Mouse (Mus musculus) heart, adult 2 months (tissue): ENCODE results near the gene Gigyf1. TPM values are rescaled to one million over a fixed set of nuclear protein-coding genes. Genes with fewer than 3 reads are reported as not detected.

ENCODE experiments used
- DNase-seq, 2 experiments: peaks; one replicate each; pipeline ENCODE4 v3.0.0; 2021
- H3K27ac ChIP-seq: fragments of 200-600 bp; 2 replicates; pipeline ENCODE4 v1.8.1; 2022
- H3K27me3 ChIP-seq: fragments of 200-500 bp; 2 replicates; pipeline ENCODE4 v1.6.1; 2012; ENCODE audit warnings: mild to moderate bottlenecking, low read length, inconsistent platforms, mixed read lengths; ENCODE audit not compliant: control insufficient read depth, insufficient read depth
- H3K36me3 ChIP-seq: fragments of 200-500 bp; 2 replicates; pipeline ENCODE4 v1.6.1; 2012; ENCODE audit warnings: low read length, inconsistent platforms; ENCODE audit not compliant: control insufficient read depth, insufficient read depth
- H3K4me1 ChIP-seq: fragments of 200-500 bp; 2 replicates; pipeline ENCODE4 v1.6.1; 2011; ENCODE audit warnings: low read length; ENCODE audit not compliant: control insufficient read depth, insufficient read depth
- H3K4me3 ChIP-seq: fragments of 200-600 bp; 2 replicates; pipeline ENCODE4 v1.8.1; 2022
- H3K79me2 ChIP-seq: fragments of 200-500 bp; replicated peaks from 2 replicates; pipeline ENCODE4 v1.6.1; 2012; ENCODE audit warnings: mild to moderate bottlenecking, inconsistent platforms, low read length, moderate library complexity, mixed read lengths; ENCODE audit not compliant: control insufficient read depth, insufficient read depth
- H3K9ac ChIP-seq: fragments of 200-500 bp; 2 replicates; pipeline ENCODE4 v1.6.1; 2012; ENCODE audit warnings: low read depth, mild to moderate bottlenecking, control low read depth, inconsistent platforms, low read length, mixed read lengths
- CTCF ChIP-seq: fragments of 200-600 bp; IDR thresholded peaks from 2 replicates; pipeline ENCODE4 v1.8.1; 2022; ENCODE audit warnings: antibody characterized with exemption, mild to moderate bottlenecking, moderate library complexity
- EP300 ChIP-seq: fragments of 200-500 bp; IDR thresholded peaks from 2 replicates; pipeline ENCODE4 v1.6.1; 2011; ENCODE audit warnings: low read depth, low read length, control low read depth; ENCODE audit not compliant: insufficient read depth
- POLR2A ChIP-seq: fragments of 200-500 bp; IDR thresholded peaks from 2 replicates; pipeline ENCODE4 v1.6.1; 2011; ENCODE audit warnings: mild to moderate bottlenecking, low read depth, low read length, control low read depth; ENCODE audit not compliant: insufficient read depth
- WGBS: fragments of 180-500 bp; shearing (Covaris S2); methylation state at CpG from one replicate; pipeline ENCODE4 v1.1.7; 2018; 5-methylcytosine and 5-hydroxymethylcytosine counted together
- intact Hi-C: fragments of 180-260 bp; cut with DNase I; formaldehyde crosslinking; loops from one replicate; pipeline ENCODE4 v1.15.1; 2025
- polyA plus RNA-seq: library from polyadenylated mRNA; depleted of rRNA; stranded (reverse); fragments of >200 nt; gene quantifications from 2 replicates; pipeline ENCODE4 v1.2.3, GENCODE M21; 2012
- total RNA-seq, 2 experiments: library from RNA; stranded (reverse); gene quantifications; 2 replicates each; pipeline ENCODE4 v1.2.3; 2021

Gene Gigyf1
- total and polyA plus RNA-seq, 3 experiments = 21.0 to 29.1 (median 24.4) TPM

DNA sequence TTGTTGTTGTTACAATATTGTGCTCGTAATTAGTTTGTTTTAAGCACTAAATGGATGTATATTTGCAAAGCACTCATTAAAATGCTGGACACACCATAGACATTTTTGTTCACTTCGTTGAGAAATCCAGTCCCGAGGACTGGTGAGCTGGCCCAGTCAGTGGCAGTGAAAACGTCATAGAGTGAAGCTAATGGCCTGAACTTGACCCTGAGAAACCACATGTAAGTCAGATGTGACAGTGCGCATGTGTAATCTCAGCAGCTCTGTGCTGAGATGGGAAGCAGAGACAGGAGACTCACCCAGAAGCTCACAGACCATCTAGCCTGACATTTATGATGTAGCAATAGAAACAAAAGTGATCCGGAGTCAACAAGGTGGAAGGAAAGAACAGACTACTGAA, 26.6 kb downstream of the Gigyf1 start:
- Histone ChIP-seq H3K27me3 (no peaks in the 10 kb centered on the region), H3K79me2 (no peaks in the 10 kb centered on the region), H3K4me3 (no peak overlapping the region), H3K27ac (no peak overlapping the region), H3K4me1 (peaks cover 2% of the 10 kb centered on the region), H3K9ac (no peak overlapping the region), H3K36me3 (no peaks in the 10 kb centered on the region)
- WGBS = 63% methylated on average over 6 of the region's 6 CpGs
- no peak for DNase-seq
- TF ChIP-seq POLR2A (no peak), EP300 (no peak), CTCF (no peak)
- intact Hi-C loops = no loop called here

DNA sequence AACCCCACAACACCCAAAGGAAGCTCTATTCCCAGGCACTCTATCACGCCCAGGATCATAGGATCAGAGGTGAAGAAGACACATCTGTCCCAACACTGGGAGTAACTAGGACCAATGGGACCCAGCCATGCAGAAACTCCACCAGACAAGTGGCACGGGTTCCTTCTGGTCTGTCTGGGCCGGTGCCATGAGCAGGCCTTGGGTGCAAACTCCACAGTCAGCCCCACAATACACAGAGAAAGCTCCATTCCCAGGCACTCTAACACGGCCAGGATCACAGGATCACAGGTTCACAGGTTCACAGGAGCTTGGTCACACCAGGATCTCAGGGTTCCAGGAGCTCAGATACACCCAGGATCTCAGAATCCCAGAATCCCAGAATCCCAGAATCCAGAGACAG, 27.2 kb downstream of the Gigyf1 start:
- TF ChIP-seq POLR2A (no peak), EP300 (no peak), CTCF (no peak)
- Histone ChIP-seq H3K27ac (no peak overlapping the region), H3K4me1 (peaks cover 2% of the 10 kb centered on the region), H3K79me2 (no peaks in the 10 kb centered on the region), H3K27me3 (no peaks in the 10 kb centered on the region), H3K36me3 (no peaks in the 10 kb centered on the region), H3K4me3 (no peak overlapping the region), H3K9ac (no peak overlapping the region)
- DNase-seq = no peak
- intact Hi-C loops = no loop called here
- 72% methylated on average over 4 of the region's 4 CpGs for WGBS

DNA sequence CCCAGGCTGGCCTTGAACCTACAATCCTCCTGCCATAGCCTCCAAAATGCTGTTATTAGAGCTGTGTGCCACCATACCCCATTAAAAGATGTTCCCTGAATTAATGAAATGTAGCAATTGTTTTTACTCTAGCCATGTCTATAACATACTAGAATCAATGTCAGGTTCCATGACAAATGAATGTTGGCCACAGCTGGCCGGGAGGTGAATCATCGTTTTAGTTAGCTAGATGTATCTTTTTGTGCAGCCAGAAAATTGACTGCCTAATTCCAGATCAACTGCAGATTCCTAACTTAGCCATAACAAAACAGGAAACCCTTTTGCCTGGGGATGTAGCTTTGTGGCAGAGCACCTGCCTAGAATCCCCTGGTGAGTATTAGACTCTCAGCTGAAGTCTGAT, 31.5 kb downstream of the Gigyf1 start:
- WGBS = 70% methylated on average over 2 of the region's 2 CpGs
- intact Hi-C loops = no loop called here
- DNase-seq = no peak
- TF ChIP-seq CTCF = no peak
- TF ChIP-seq POLR2A = no peak
- TF ChIP-seq EP300 = no peak
- no peak overlapping the region for H3K9ac ChIP-seq
- H3K36me3 ChIP-seq = no peaks in the 10 kb centered on the region
- H3K27me3 ChIP-seq = peaks cover 8% of the 10 kb centered on the region
- H3K27ac ChIP-seq = no peak overlapping the region
- no peaks in the 10 kb centered on the region for H3K79me2 ChIP-seq
- H3K4me1 ChIP-seq = no peaks in the 10 kb centered on the region
- no peak overlapping the region for H3K4me3 ChIP-seq

DNA sequence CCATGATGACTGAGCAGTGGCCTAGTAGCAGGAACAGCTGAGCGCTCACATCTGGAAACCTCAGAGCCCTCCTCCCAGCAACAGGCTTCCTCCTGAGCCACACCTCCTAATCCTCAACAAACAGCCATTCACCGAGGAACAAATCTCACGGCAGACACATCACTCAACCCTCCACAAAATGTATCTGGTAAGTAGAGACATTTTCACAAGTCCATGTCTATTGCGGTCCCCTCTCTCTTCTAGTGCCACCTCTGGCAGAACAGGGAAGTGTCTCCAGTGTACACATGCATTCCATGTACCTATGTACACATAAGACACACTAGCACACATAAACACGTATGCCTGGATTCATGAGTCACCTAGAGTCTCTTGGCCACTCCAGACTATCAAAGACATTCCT, 32.8 kb downstream of the Gigyf1 start:
- Histone ChIP-seq H3K36me3 (no peaks in the 10 kb centered on the region), H3K9ac (no peak overlapping the region), H3K4me3 (no peak overlapping the region), H3K27ac (no peak overlapping the region), H3K79me2 (no peaks in the 10 kb centered on the region), H3K27me3 (peaks cover 11% of the 10 kb centered on the region), H3K4me1 (no peaks in the 10 kb centered on the region)
- DNase-seq = no peak
- intact Hi-C loops = no loop called here
- TF ChIP-seq CTCF (peak; percentile 43), EP300 (no peak)
- WGBS = 68% methylated on average over 5 of the region's 5 CpGs

DNA sequence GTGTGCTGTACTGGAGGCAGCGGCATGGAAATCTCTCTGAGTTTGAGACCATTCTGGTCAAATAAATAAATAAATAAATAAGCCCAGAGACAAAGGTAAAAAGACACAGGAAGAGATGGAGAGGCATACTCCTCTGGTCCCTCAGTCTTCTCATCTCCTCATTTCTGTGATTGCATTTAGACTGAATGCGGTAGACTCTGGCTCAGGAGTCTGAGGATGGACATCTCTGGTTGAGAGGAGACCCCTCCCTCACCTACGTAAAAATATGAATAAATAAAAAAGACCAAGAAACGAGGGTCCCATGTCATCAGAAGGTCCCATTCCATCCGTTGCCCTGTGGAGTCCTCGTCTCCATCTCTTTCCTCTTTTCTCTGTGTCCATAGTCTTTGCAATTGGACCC, 34.7 kb downstream of the Gigyf1 start:
- no peak overlapping the region for H3K27ac ChIP-seq
- H3K27me3 ChIP-seq = peaks cover 11% of the 10 kb centered on the region
- 26% methylated on average over 6 of the region's 6 CpGs for WGBS
- H3K4me3 ChIP-seq = no peak overlapping the region
- H3K79me2 ChIP-seq = no peaks in the 10 kb centered on the region
- H3K9ac ChIP-seq = no peak overlapping the region
- DNase-seq = no peak
- intact Hi-C loops = no loop called here
- TF ChIP-seq CTCF (no peak), EP300 (no peak), POLR2A (no peak)
- no peaks in the 10 kb centered on the region for H3K36me3 ChIP-seq
- no peaks in the 10 kb centered on the region for H3K4me1 ChIP-seq

DNA sequence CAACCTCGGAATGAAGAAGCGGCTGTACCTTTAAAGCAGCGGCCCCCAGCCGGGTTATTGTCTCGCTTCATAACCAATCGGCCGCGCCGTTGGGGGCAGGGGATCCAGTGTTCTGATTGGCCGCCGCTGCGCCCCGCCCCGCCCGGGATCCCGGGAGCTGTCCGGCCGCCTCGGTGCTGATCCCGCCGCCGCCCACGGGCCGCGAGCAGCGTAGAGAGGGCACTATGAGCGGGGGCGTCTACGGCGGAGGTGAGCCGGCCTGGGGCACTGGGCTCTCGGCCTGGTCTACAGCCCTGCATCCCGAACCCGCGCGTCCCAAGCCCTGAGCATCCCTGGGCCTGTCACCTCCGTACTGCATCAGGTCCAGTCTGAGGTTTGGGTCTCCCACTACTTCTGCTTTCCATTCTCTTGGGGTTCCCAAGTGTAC, 35.1 kb downstream of the Gigyf1 start, which contains the start of gene Actl6b:
TSS of gene Actl6b (plus strand) at position 107 of the 427 bp plus-strand sequence.
- no peak for TF ChIP-seq POLR2A
- no peaks in the 10 kb centered on the region for H3K79me2 ChIP-seq
- WGBS = 3% methylated on average over 36 of the region's 37 CpGs
- H3K4me1 ChIP-seq = no peaks in the 10 kb centered on the region
- peaks cover 11% of the 10 kb centered on the region for H3K27me3 ChIP-seq
- no peak within 1 kb of the TSS for H3K27ac ChIP-seq
- DNase-seq = peak; percentile 51 to 69
- no peak within 1 kb of the TSS for H3K9ac ChIP-seq
- no peak within 1 kb of the TSS for H3K4me3 ChIP-seq
- intact Hi-C loops = no loop called here
- H3K36me3 ChIP-seq = no peaks in the 10 kb centered on the region

DNA sequence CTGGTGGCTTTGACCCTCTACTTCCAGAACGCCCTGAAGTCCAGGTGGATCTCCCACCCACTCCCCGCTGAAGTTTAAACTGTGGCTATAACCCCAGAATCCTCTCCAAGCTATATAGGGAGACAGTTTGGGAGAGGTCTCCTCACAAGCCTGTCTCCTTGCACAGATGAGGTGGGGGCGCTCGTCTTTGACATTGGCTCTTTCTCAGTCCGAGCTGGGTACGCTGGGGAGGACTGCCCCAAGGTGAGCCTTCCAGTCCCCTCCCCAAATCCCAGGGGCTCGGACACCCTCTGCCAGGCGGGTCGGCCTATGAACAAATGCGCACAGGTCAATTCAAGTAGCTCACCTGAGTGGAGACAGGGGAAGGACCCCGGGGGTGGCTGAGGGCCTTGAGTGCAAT, 35.5 kb downstream of the Gigyf1 start:
- H3K9ac ChIP-seq = no peak overlapping the region
- H3K4me1 ChIP-seq = no peaks in the 10 kb centered on the region
- 42% methylated on average over 11 of the region's 11 CpGs for WGBS
- TF ChIP-seq POLR2A (no peak), CTCF (no peak), EP300 (no peak)
- no peak overlapping the region for H3K27ac ChIP-seq
- intact Hi-C loops = no loop called here
- DNase-seq = no peak
- no peaks in the 10 kb centered on the region for H3K36me3 ChIP-seq
- no peak overlapping the region for H3K4me3 ChIP-seq
- H3K79me2 ChIP-seq = no peaks in the 10 kb centered on the region
- H3K27me3 ChIP-seq = peaks cover 11% of the 10 kb centered on the region
